Mouse (Mus musculus) embryonic facial prominence, embryonic 11.5 days (tissue): Measurements from ENCODE around the gene Tmem81. TPM values are rescaled to one million over a fixed set of nuclear protein-coding genes. Genes with fewer than 3 reads are reported as not detected.

Experiments
- ATAC-seq: fragments of 200-750 bp; cut with Nextera tagmentation; replicated peaks from 2 replicates; pipeline ENCODE4 v1.8.0; 2017; ENCODE audit warnings: low read depth; ENCODE audit not compliant: insufficient number of reproducible peaks, low FRiP score, low TSS enrichment
- DNase-seq: peaks from one replicate; pipeline ENCODE4 v3.0.0-alpha.2; 2015; ENCODE audit warnings: low spot score
- H3K27ac ChIP-seq: fragments of 300-500 bp; sonication (generic); replicated peaks from 2 replicates; pipeline ENCODE4 v1.5.1; 2014; ENCODE audit warnings: mild to moderate bottlenecking, low read depth, low read length, control low read depth
- H3K27me3 ChIP-seq: fragments of 300-500 bp; sonication (generic); 2 replicates; pipeline ENCODE4 v1.6.1; 2014; ENCODE audit warnings: mild to moderate bottlenecking, low read length, moderate library complexity, mixed read lengths; ENCODE audit not compliant: control insufficient read depth, insufficient read depth
- H3K36me3 ChIP-seq: fragments of 300-500 bp; sonication (generic); replicated peaks from 2 replicates; pipeline ENCODE4 v1.6.1; 2014; ENCODE audit warnings: low read depth, mild to moderate bottlenecking, low read length, moderate library complexity, mixed read lengths; ENCODE audit not compliant: control insufficient read depth, insufficient read depth
- H3K4me1 ChIP-seq: fragments of 300-500 bp; sonication (generic); 2 replicates; pipeline ENCODE4 v1.6.1; 2014; ENCODE audit warnings: low read length, mixed read lengths; ENCODE audit not compliant: control insufficient read depth, insufficient read depth
- H3K4me2 ChIP-seq: fragments of 300-500 bp; sonication (generic); 2 replicates; pipeline ENCODE4 v1.6.1; 2014; ENCODE audit warnings: low read depth, mild to moderate bottlenecking, control low read depth, low read length, moderate library complexity
- H3K4me3 ChIP-seq: fragments of 300-500 bp; sonication (generic); 2 replicates; pipeline ENCODE4 v1.5.1; 2014; ENCODE audit warnings: low read depth, low read length, control low read depth
- H3K9ac ChIP-seq: fragments of 300-500 bp; sonication (generic); replicated peaks from 2 replicates; pipeline ENCODE4 v1.6.1; 2014; ENCODE audit warnings: mild to moderate bottlenecking, control low read depth, low read length
- H3K9me3 ChIP-seq: fragments of 300-500 bp; sonication (generic); replicated peaks from 2 replicates; pipeline ENCODE4 v1.6.1; 2016; ENCODE audit warnings: mild to moderate bottlenecking, low read length, inconsistent platforms, mixed read lengths; ENCODE audit not compliant: control insufficient read depth
- WGBS: fragments of 180-500 bp; shearing (Covaris S2); extraction: QIAGEN DNeasy Blood & Tissue Kit; methylation state at CpG from one replicate; pipeline ENCODE4 v1.1.7; 2014; 5-methylcytosine and 5-hydroxymethylcytosine counted together
- polyA plus RNA-seq: library from polyadenylated mRNA; unstranded; fragments of >200 nt; fragmentation: Nextera tagmentation; extraction: Ambion mirVana; gene quantifications from 2 replicates; pipeline ENCODE4 v1.2.1, GENCODE M21; 2014

Gene Tmem81
- polyA plus RNA-seq, 1 experiment from 2014 or later: 0.88 TPM

DNA sequence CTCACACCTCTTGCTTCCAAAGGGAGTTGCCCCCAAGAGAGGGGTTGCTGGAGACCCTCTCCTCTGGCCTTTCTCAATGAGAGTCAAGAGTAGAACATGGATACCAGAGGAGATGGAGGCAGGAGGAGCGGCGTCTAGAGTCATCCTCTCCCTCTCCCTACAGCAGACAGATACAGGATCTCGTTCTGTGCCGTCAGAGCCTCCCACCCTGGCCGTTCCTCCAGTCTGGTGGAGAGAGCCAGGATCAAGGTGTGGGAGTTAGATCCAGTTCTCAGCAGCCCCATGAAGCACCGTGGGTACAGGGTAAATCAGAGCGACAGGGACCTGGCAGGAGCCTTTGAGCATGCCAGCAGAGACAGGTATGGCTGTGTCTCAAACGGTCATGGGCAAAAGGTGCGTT, 26.5 kb downstream of the Tmem81 start:
- no peak overlapping the region for H3K4me2 ChIP-seq
- H3K27me3 ChIP-seq: peaks cover 2% of the 10 kb centered on the region; the same call in 1 of the 2 replicates
- peaks cover 3% of the 10 kb centered on the region; the same call in 1 of the 2 replicates for H3K4me1 ChIP-seq
- H3K27ac ChIP-seq: no peak overlapping the region
- no peak for ATAC-seq
- no peak overlapping the region for H3K4me3 ChIP-seq
- H3K36me3 ChIP-seq: no peaks in the 10 kb centered on the region
- no peak for DNase-seq
- 60% methylated on average over 9 of the region's 9 CpGs for WGBS
- H3K9ac ChIP-seq: no peak overlapping the region
- H3K9me3 ChIP-seq: no peaks in the 10 kb centered on the region

DNA sequence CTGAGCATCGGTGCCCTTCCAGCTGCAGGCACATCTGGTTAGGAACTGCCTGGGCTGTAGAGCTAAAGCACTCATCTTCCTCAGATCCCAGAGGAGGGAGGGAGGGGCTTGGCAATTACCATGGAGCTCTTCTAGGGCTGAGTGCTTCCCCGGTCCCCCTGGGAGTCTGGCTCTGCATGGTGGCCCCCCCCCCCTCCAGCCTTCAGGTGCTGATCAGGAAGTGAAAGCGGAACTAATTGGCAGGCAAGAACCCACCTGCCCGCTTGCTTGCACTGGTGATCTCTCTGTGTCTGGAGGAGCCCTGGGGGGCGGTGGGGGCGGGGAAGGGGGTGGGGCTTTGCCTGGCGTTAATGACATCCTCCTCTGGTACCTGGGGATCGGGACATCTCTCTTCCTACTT, 27.8 kb downstream of the Tmem81 start:
- H3K27ac ChIP-seq: no peak overlapping the region
- 2% methylated on average over 8 of the region's 8 CpGs for WGBS
- ATAC-seq (0 out of 2 replicates have a peak, but pooled peaks have one; percentile 41), DNase-seq (no peak)
- H3K9me3 ChIP-seq: no peaks in the 10 kb centered on the region
- H3K36me3 ChIP-seq: no peaks in the 10 kb centered on the region
- no peak overlapping the region for H3K4me2 ChIP-seq
- peaks cover 3% of the 10 kb centered on the region; the same call in 1 of the 2 replicates for H3K4me1 ChIP-seq
- no peak overlapping the region for H3K4me3 ChIP-seq
- peaks cover 2% of the 10 kb centered on the region; the same call in 1 of the 2 replicates for H3K27me3 ChIP-seq
- no peak overlapping the region for H3K9ac ChIP-seq

DNA sequence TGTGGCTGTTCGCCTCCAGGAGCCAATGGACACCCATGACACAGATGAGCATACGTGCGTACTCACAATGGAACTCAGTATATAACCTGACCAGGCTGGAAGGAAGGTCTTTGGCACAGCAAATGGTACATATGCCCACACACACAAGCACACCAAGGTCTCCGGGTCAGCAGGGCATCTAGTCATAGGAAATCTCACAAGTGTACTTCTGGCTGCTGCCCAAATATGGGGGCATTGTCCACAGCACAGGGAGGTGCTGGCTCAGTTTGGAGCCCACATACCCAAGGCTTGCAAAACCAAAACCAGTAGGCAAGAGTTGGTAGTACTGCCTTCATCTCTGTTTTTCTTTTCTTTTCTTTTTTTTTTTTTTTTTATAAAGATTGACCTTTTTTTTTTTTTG, 29.5 kb downstream of the Tmem81 start:
- DNase-seq (no peak), ATAC-seq (no peak)
- Histone ChIP-seq H3K4me3 (no peak overlapping the region), H3K4me2 (no peak overlapping the region), H3K27me3 (peaks cover 2% of the 10 kb centered on the region; the same call in 1 of the 2 replicates), H3K27ac (no peak overlapping the region), H3K9me3 (no peaks in the 10 kb centered on the region), H3K9ac (no peak overlapping the region), H3K36me3 (no peaks in the 10 kb centered on the region), H3K4me1 (peaks cover 3% of the 10 kb centered on the region; the same call in 1 of the 2 replicates)
- 90% methylated on average over 4 of the region's 4 CpGs for WGBS

DNA sequence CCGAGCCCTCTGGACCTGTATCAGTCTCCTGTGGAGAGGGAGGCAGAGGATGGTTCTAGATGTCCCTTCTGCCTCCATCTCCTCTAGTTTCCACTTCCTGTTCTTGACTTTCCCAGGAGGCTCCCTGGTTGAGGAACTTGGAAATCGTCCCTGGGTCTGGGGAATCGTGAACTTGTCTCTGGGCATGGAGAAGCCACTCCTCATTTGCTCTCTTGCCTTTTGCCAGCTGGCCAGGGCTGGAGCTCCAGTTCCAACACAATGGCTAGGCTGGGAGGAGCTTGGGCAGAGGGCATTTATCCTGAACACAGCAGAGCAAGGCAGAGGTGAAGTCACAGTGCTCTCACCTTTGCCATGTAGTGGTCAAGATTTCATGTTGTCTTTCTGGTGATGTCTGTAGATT, 30.4 kb downstream of the Tmem81 start:
- no peaks in the 10 kb centered on the region for H3K9me3 ChIP-seq
- peaks cover 2% of the 10 kb centered on the region for H3K27me3 ChIP-seq
- H3K4me1 ChIP-seq: peaks cover 7% of the 10 kb centered on the region; the same call in 1 of the 2 replicates
- no peak overlapping the region for H3K9ac ChIP-seq
- no peaks in the 10 kb centered on the region for H3K36me3 ChIP-seq
- no peak overlapping the region for H3K4me2 ChIP-seq
- no peak overlapping the region for H3K27ac ChIP-seq
- H3K4me3 ChIP-seq: no peak overlapping the region
- ATAC-seq (no peak), DNase-seq (no peak)
- WGBS: 87% methylated on average over 3 of the region's 3 CpGs

- Histone ChIP-seq H3K9ac (no peak overlapping the region), H3K9me3 (no peaks in the 10 kb centered on the region), H3K4me2 (no peak overlapping the region), H3K4me1 (peaks cover 7% of the 10 kb centered on the region; the same call in 1 of the 2 replicates), H3K27me3 (peaks cover 10% of the 10 kb centered on the region), H3K36me3 (no peaks in the 10 kb centered on the region), H3K27ac (no peak overlapping the region), H3K4me3 (no peak overlapping the region)
- WGBS: 87% methylated on average over 5 of the region's 5 CpGs
- ATAC-seq: no peak
- DNase-seq: no peak
These were observed 31.7 kb downstream of the Tmem81 start for GRCm38 (mm10) chr1:132537736-132538135.

DNA sequence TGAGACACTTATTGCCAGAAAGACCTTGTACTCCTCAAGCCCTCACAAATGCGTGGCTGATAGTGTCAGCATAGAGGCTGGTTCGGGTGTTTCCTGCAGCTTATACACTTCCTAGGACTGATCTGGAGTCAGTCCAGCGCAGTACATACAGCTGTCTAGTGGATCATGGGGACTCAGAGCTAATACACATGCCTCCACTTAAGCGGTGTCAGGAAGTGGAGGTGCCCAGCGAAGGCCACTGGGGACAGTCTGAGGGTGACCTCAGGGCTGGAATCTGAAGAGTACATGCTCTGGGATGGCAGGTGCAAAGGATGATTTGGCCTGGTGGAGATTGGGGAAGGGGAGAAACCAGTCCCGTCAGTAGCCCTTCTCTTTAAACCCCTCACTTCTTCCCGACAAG, 34.7 kb downstream of the Tmem81 start:
- H3K9ac ChIP-seq: no peak overlapping the region
- no peaks in the 10 kb centered on the region for H3K36me3 ChIP-seq
- no peak overlapping the region for H3K27ac ChIP-seq
- H3K4me3 ChIP-seq: no peak overlapping the region
- no peaks in the 10 kb centered on the region for H3K9me3 ChIP-seq
- no peak overlapping the region for H3K4me2 ChIP-seq
- peaks cover 4% of the 10 kb centered on the region; the same call in 1 of the 2 replicates for H3K4me1 ChIP-seq
- 58% methylated on average over 7 of the region's 7 CpGs for WGBS
- ATAC-seq (no peak), DNase-seq (no peak)
- H3K27me3 ChIP-seq: peaks cover 22% of the 10 kb centered on the region

GRCm38 (mm10) chr1:132541171-132541823, 35.3 kb downstream of the Tmem81 start:
- Histone ChIP-seq H3K27me3 (peaks cover 22% of the 10 kb centered on the region), H3K4me1 (peaks cover 4% of the 10 kb centered on the region; the same call in 1 of the 2 replicates), H3K4me2 (peak overlapping the region; percentile 5; the same call in 1 of the 2 replicates), H3K9me3 (no peaks in the 10 kb centered on the region), H3K36me3 (no peaks in the 10 kb centered on the region), H3K4me3 (peak overlapping the region; percentile 3; the same call in 1 of the 2 replicates), H3K27ac (no peak overlapping the region), H3K9ac (no peak overlapping the region)
- WGBS: 4% methylated on average over 14 of the region's 14 CpGs
- ATAC-seq: peak; percentile 36; the same call in 1 of the 2 replicates
- peak; percentile 68 for DNase-seq

- 7% methylated on average over 5 of the region's 5 CpGs for WGBS
- no peak overlapping the region; the same call in 1 of the 2 replicates for H3K4me2 ChIP-seq
- peak overlapping the region; percentile 32; the same call in 1 of the 2 replicates for H3K9ac ChIP-seq
- no peak for ATAC-seq
- H3K27me3 ChIP-seq: peaks cover 22% of the 10 kb centered on the region
- peaks cover 4% of the 10 kb centered on the region; the same call in 1 of the 2 replicates for H3K4me1 ChIP-seq
- no peak overlapping the region for H3K27ac ChIP-seq
- no peak for DNase-seq
- H3K4me3 ChIP-seq: peak overlapping the region; percentile 29
- H3K9me3 ChIP-seq: no peaks in the 10 kb centered on the region
- no peaks in the 10 kb centered on the region for H3K36me3 ChIP-seq
These were observed 36.0 kb downstream of the Tmem81 start for GRCm38 (mm10) chr1:132541824-132542599.
